In the genomic region with DNA sequence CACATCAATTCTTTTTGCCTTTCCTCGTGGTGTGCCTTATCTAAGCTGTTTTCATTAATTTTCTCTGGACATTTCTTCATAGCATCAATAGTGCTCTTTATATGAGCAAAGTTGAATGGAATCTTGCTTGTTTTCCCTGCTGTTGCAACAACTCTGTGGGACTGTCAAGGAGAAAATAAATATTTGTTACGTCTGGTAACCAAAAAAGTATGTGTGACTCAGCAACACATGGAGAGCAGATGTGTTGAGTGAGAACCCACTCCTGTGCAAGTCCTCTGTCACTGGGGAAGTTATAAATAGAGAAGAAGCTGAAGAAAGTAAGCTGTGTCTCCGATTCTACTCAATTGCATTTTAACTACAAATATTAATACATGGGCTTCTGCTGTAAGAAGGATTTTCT, we compare ENCODE assay signal across 13 mouse cellular contexts.
A peak's percentile ranks its signal among the peaks of the same experiment; 100 is the strongest.
DNase-seq lines count a peak whose midpoint lies in the region; ATAC-seq and TF ChIP-seq lines count a peak whose summit lies in the region.
"Had no signal": no experiment of that assay in that cellular context is flagged by ENCODE, and none has a peak within 500 bp of the region (broad histone marks: within the 10 kb centered on the region; RNA-seq: fewer than 3 reads in every experiment).

No protein-coding gene starts in this region.

- H3K9ac ChIP-seq in kidney, postnatal 0 days (ENCODE audit: low read depth, low read length), result no peak overlapping the region
- no peak overlapping the region for H3K9ac ChIP-seq in embryonic facial prominence, embryonic 14.5 days (ENCODE audit: low read depth, low read length)
- no peak overlapping the region for H3K9ac ChIP-seq in lung, postnatal 0 days (replicated peaks; ENCODE audit: low read depth)
- H3K9ac ChIP-seq: embryonic facial prominence, embryonic 13.5 days; intestine, embryonic 15.5 days; neural tube, embryonic 13.5 days had no signal

- 56% methylated on average over 3 of the region's 3 CpGs for WGBS in kidney, postnatal 0 days
- 38% methylated on average over 3 of the region's 3 CpGs for WGBS in embryonic facial prominence, embryonic 14.5 days
- 41% methylated on average over 3 of the region's 3 CpGs for WGBS in lung, postnatal 0 days

- no peaks in the 10 kb centered on the region for H3K27me3 ChIP-seq in kidney, postnatal 0 days (ENCODE audit: insufficient read depth, low read length)
- no peaks in the 10 kb centered on the region for H3K27me3 ChIP-seq in C2C12 (ENCODE audit: control insufficient read depth, insufficient read depth, insufficient read length)
- no peaks in the 10 kb centered on the region for H3K27me3 ChIP-seq in embryonic facial prominence, embryonic 14.5 days (replicated peaks; ENCODE audit: control insufficient read depth, insufficient read depth, low read length)
- H3K27me3 ChIP-seq in lung, postnatal 0 days (replicated peaks; ENCODE audit: insufficient read depth, low read length), result no peaks in the 10 kb centered on the region
- H3K27me3 ChIP-seq: embryonic facial prominence, embryonic 13.5 days; intestine, embryonic 15.5 days; neural tube, embryonic 13.5 days had no signal

- no peak overlapping the region for H3K4me3 ChIP-seq in kidney, postnatal 0 days (replicated peaks; ENCODE audit: low read depth, low read length)
- no peak overlapping the region for H3K4me3 ChIP-seq in C2C12 (ENCODE audit: insufficient read depth, poor library complexity, severe bottlenecking)
- H3K4me3 ChIP-seq in embryonic facial prominence, embryonic 14.5 days (ENCODE audit: low read depth, low read length), result no peak overlapping the region
- H3K4me3 ChIP-seq in lung, postnatal 0 days (ENCODE audit: low read depth, low read length), result no peak overlapping the region
- H3K4me3 ChIP-seq: embryonic facial prominence, embryonic 13.5 days; intestine, embryonic 15.5 days; neural tube, embryonic 13.5 days had no signal

- H3K79me3 ChIP-seq in C2C12 (ENCODE audit: low read depth), result no peaks in the 10 kb centered on the region

- H3K36me3 ChIP-seq in kidney, postnatal 0 days (ENCODE audit: insufficient read depth, low read length), result no peaks in the 10 kb centered on the region
- H3K36me3 ChIP-seq in C2C12 (ENCODE audit: control insufficient read depth, insufficient read depth), result no peaks in the 10 kb centered on the region
- no peaks in the 10 kb centered on the region for H3K36me3 ChIP-seq in embryonic facial prominence, embryonic 14.5 days (ENCODE audit: control insufficient read depth, insufficient read depth, low read length)
- H3K36me3 ChIP-seq in lung, postnatal 0 days (ENCODE audit: insufficient read depth, low read length), result no peaks in the 10 kb centered on the region
- H3K36me3 ChIP-seq: embryonic facial prominence, embryonic 13.5 days; intestine, embryonic 15.5 days; neural tube, embryonic 13.5 days had no signal

- H3K4me1 ChIP-seq in kidney, postnatal 0 days (replicated peaks; ENCODE audit: insufficient read depth, low read length), result no peaks in the 10 kb centered on the region
- no peaks in the 10 kb centered on the region for H3K4me1 ChIP-seq in embryonic facial prominence, embryonic 14.5 days (ENCODE audit: control insufficient read depth, insufficient read depth, low read length)
- H3K4me1 ChIP-seq in lung, postnatal 0 days (ENCODE audit: insufficient read depth, low read depth, low read length), result no peaks in the 10 kb centered on the region
- H3K4me1 ChIP-seq: embryonic facial prominence, embryonic 13.5 days; intestine, embryonic 15.5 days had no signal

- no peak overlapping the region for H3K27ac ChIP-seq in kidney, postnatal 0 days
- H3K27ac ChIP-seq in embryonic facial prominence, embryonic 14.5 days (replicated peaks; ENCODE audit: low read depth, low read length), result no peak overlapping the region
- H3K27ac ChIP-seq in lung, postnatal 0 days (ENCODE audit: low read length), result no peak overlapping the region
- H3K27ac ChIP-seq: embryonic facial prominence, embryonic 13.5 days; intestine, embryonic 15.5 days; neural tube, embryonic 13.5 days had no signal

- H3ac ChIP-seq in C2C12 (ENCODE audit: control insufficient read depth, insufficient read length, low read depth), result no peak overlapping the region

- H3K4me2 ChIP-seq in kidney, postnatal 0 days (ENCODE audit: low read length), result no peak overlapping the region
- H3K4me2 ChIP-seq in embryonic facial prominence, embryonic 14.5 days (ENCODE audit: low read depth, low read length), result no peak overlapping the region
- H3K4me2 ChIP-seq in lung, postnatal 0 days (replicated peaks; ENCODE audit: low read depth, low read length), result no peak overlapping the region
- H3K4me2 ChIP-seq: embryonic facial prominence, embryonic 13.5 days; intestine, embryonic 15.5 days; neural tube, embryonic 13.5 days had no signal

- no peaks in the 10 kb centered on the region for H3K9me3 ChIP-seq in kidney, postnatal 0 days (replicated peaks; ENCODE audit: low read length)
- H3K9me3 ChIP-seq in embryonic facial prominence, embryonic 14.5 days (ENCODE audit: control insufficient read depth, low read length), result no peaks in the 10 kb centered on the region
- H3K9me3 ChIP-seq in lung, postnatal 0 days (ENCODE audit: low read length), result no peaks in the 10 kb centered on the region
- H3K9me3 ChIP-seq: embryonic facial prominence, embryonic 13.5 days; intestine, embryonic 15.5 days; neural tube, embryonic 13.5 days had no signal

- no peaks in the 10 kb centered on the region for H3K79me2 ChIP-seq in C2C12 (ENCODE audit: control insufficient read depth, insufficient read depth)

- no peak for ATAC-seq in kidney, postnatal 0 days (replicated peaks; ENCODE audit: low FRiP score, low read depth)
- ATAC-seq in embryonic facial prominence, embryonic 14.5 days (ENCODE audit: low read depth), result no peak
- peak; percentile 92 for ATAC-seq in lung, postnatal 0 days
- ATAC-seq: intestine, embryonic 15.5 days had no signal

- peak; percentile 4 for DNase-seq in kidney, postnatal 0 days (ENCODE audit: low spot score)
- DNase-seq in kidney, adult 9 months, result no peak
- DNase-seq in embryonic facial prominence, embryonic 14.5 days (ENCODE audit: low spot score), result peak; percentile 72
- DNase-seq in lung, postnatal 0 days (ENCODE audit: low spot score), result peak; percentile 87
- DNase-seq in spleen, postnatal 36 days (ENCODE audit: low spot score in 2 of 2), result no peak
- DNase-seq in cerebellum, postnatal 25 days, result no peak
- DNase-seq: cerebellum, adult 8-10 months; left cerebral cortex, postnatal 4 days; midbrain, embryonic 14.5 days had no signal

- TF ChIP-seq EP300 in lung, postnatal 0 days (IDR thresholded peaks at IDR 0.05), result peak; percentile 72

- TF ChIP-seq CTCF in kidney, postnatal 0 days (IDR thresholded peaks at IDR 0.05; ENCODE audit: low read depth), result no peak
- no peak for TF ChIP-seq CTCF in C2C12 (IDR thresholded peaks at IDR 0.05; ENCODE audit: control insufficient read depth, insufficient read depth, insufficient read length)
- no peak for TF ChIP-seq CTCF in lung, postnatal 0 days (IDR thresholded peaks at IDR 0.05)

TF ChIP-seq in C2C12, 6 proteins besides CTCF, POLR2A, EP300 and RAD21:
- TF ChIP-seq CEBPB (IDR thresholded peaks at IDR 0.05; ENCODE audit: low read depth) (peak; percentile 75), MYOD1 (IDR thresholded peaks at IDR 0.05; ENCODE audit: control insufficient read depth, insufficient read length, low read depth) (no peak), MAX (IDR thresholded peaks at IDR 0.05) (peak; percentile 50)

Comparison
In these comparisons a context has a peak if more than half of its experiments do, and no peak if none do; other contexts are left out.
1. DNase-seq: peak in kidney, postnatal 0 days (single experiment), embryonic facial prominence, embryonic 14.5 days (single experiment) and lung, postnatal 0 days (single experiment); none in kidney, adult 9 months (single experiment), spleen, postnatal 36 days (0 of 2) and cerebellum, postnatal 25 days (0 of 2).